Mouse (Mus musculus) CH12.LX (cell line): Measurements from ENCODE around the gene Ppp1r9b. TPM values are rescaled to one million over a fixed set of nuclear protein-coding genes. Genes with fewer than 3 reads are reported as not detected.

Experiments
- DNase-seq: peaks from one replicate; pipeline ENCODE4 v3.0.0-alpha.2; 2013; ENCODE audit errors: extremely low read depth
- H3K27ac ChIP-seq: 2 replicates; pipeline ENCODE4 v1.5.1; 2012; ENCODE audit warnings: low read depth, mild to moderate bottlenecking, control low read depth, moderate library complexity; ENCODE audit not compliant: insufficient read depth
- H3K27me3 ChIP-seq: replicated peaks from 2 replicates; pipeline ENCODE3; 2012; ENCODE audit warnings: inconsistent platforms
- H3K36me3 ChIP-seq, 2 experiments: replicated peaks in 1 of 2; 2 replicates each; pipeline versions ENCODE3 to v1.6.1; 2012; ENCODE audit warnings: inconsistent platforms in 1 of 2, low read length in 1 of 2, mild to moderate bottlenecking in 1 of 2, mixed read lengths in 1 of 2, moderate library complexity in 1 of 2; ENCODE audit not compliant: control insufficient read depth in 1 of 2, insufficient read depth in 1 of 2
- H3K4me1 ChIP-seq, 2 experiments: 2 replicates each; pipeline ENCODE4 v1.6.1; 2012; ENCODE audit warnings: inconsistent platforms in 1 of 2, moderate library complexity in 1 of 2; ENCODE audit not compliant: insufficient read depth in 2 of 2, control insufficient read depth in 1 of 2
- H3K4me2 ChIP-seq: 2 replicates; pipeline ENCODE4 v1.6.1; 2012; ENCODE audit warnings: low read depth, mild to moderate bottlenecking, control low read depth; ENCODE audit not compliant: poor library complexity, insufficient read depth, severe bottlenecking
- H3K4me3 ChIP-seq, 3 experiments: fragments of 150-350 bp in 1 of 3; sonication (generic) in 1 of 3; replicated peaks in 1 of 3; 2 replicates each; pipeline versions ENCODE3 to v1.5.1; 2011 to 2012; ENCODE audit warnings: low read depth in 2 of 3, low read length in 2 of 3, mild to moderate bottlenecking in 2 of 3, moderate library complexity in 2 of 3, control low read depth in 1 of 3, improper control_type of control experiment in 1 of 3, inconsistent platforms in 1 of 3, mixed read lengths in 1 of 3; ENCODE audit not compliant: poor library complexity in 1 of 3
- H3K79me2 ChIP-seq: replicated peaks from 2 replicates; pipeline ENCODE4 v1.6.1; 2012; ENCODE audit warnings: mild to moderate bottlenecking, moderate library complexity; ENCODE audit not compliant: control insufficient read depth, poor library complexity, insufficient read depth, severe bottlenecking; ENCODE audit errors: extremely low read depth
- H3K9ac ChIP-seq: 2 replicates; pipeline ENCODE4 v1.6.1; 2012; ENCODE audit warnings: low read depth, mild to moderate bottlenecking, control low read depth, moderate library complexity; ENCODE audit not compliant: insufficient read depth
- H3K9me3 ChIP-seq: replicated peaks from 2 replicates; pipeline ENCODE3; 2012; ENCODE audit warnings: low read length, inconsistent platforms, mixed read lengths
- E2F4 ChIP-seq: IDR thresholded peaks from 2 replicates; pipeline ENCODE4 v1.6.1; 2011; ENCODE audit warnings: low read depth, low read length, improper control_type of control experiment; ENCODE audit not compliant: insufficient replicate concordance
- ELF1 ChIP-seq: IDR thresholded peaks from 2 replicates; pipeline ENCODE4 v1.6.1; 2014; ENCODE audit warnings: low read depth, mild to moderate bottlenecking, inconsistent platforms, low read length, improper control_type of control experiment
- EP300 ChIP-seq: IDR thresholded peaks from 2 replicates; pipeline ENCODE4 v1.6.1; 2011; ENCODE audit warnings: low read length, improper control_type of control experiment
- IRF4 ChIP-seq: IDR thresholded peaks from 2 replicates; pipeline ENCODE4 v1.6.1; 2014; ENCODE audit warnings: low read depth, mild to moderate bottlenecking, inconsistent platforms, low read length, improper control_type of control experiment
- JUND ChIP-seq: conservative IDR thresholded peaks from 2 replicates; pipeline ENCODE4 v1.6.1; 2011; ENCODE audit warnings: low read depth, low read length, improper control_type of control experiment
- MAZ ChIP-seq: IDR thresholded peaks from 2 replicates; pipeline ENCODE4 v1.6.1; 2012; ENCODE audit warnings: low read depth, mild to moderate bottlenecking, inconsistent platforms, low read length, improper control_type of control experiment, moderate library complexity
- MEF2A ChIP-seq: IDR thresholded peaks from 2 replicates; pipeline ENCODE4 v1.6.1; 2014; ENCODE audit warnings: low read depth, mild to moderate bottlenecking, inconsistent platforms, low read length, improper control_type of control experiment, borderline replicate concordance
- MYC ChIP-seq: IDR thresholded peaks from 2 replicates; pipeline ENCODE4 v1.6.1; 2011; ENCODE audit warnings: low read depth, mild to moderate bottlenecking, improper control_type of control experiment, low read length
- NELFE ChIP-seq: IDR thresholded peaks from 2 replicates; pipeline ENCODE4 v1.6.1; 2011; ENCODE audit warnings: low read depth, low read length, improper control_type of control experiment
- POLR2A ChIP-seq: IDR thresholded peaks from 2 replicates; pipeline ENCODE4 v1.6.1; 2011; ENCODE audit warnings: low read depth, mild to moderate bottlenecking, improper control_type of control experiment, low read length
- POLR2AphosphoS2 ChIP-seq: IDR thresholded peaks from 2 replicates; pipeline ENCODE4 v1.6.1; 2011; ENCODE audit warnings: low read depth, low read length, improper control_type of control experiment
- RAD21 ChIP-seq: IDR thresholded peaks from 2 replicates; pipeline ENCODE4 v1.6.1; 2011; ENCODE audit warnings: low read depth, mild to moderate bottlenecking, low read length, improper control_type of control experiment, moderate library complexity
- SMC3 ChIP-seq: IDR thresholded peaks from 2 replicates; pipeline ENCODE4 v1.6.1; 2011; ENCODE audit warnings: low read depth, low read length, improper control_type of control experiment
- TCF12 ChIP-seq: IDR thresholded peaks from 2 replicates; pipeline ENCODE4 v1.6.1; 2014; ENCODE audit warnings: low read depth, mild to moderate bottlenecking, inconsistent platforms, low read length, improper control_type of control experiment
- USF1 ChIP-seq: IDR thresholded peaks from 2 replicates; pipeline ENCODE4 v1.6.1; 2014; ENCODE audit warnings: low read depth, mild to moderate bottlenecking, inconsistent platforms, low read length, improper control_type of control experiment
- ZMIZ1 ChIP-seq: IDR thresholded peaks from 2 replicates; pipeline ENCODE4 v1.6.1; 2012; ENCODE audit warnings: low read depth, mild to moderate bottlenecking, inconsistent platforms, low read length, improper control_type of control experiment
- ZNF384 ChIP-seq: IDR thresholded peaks from 2 replicates; pipeline ENCODE4 v1.6.1; 2012; ENCODE audit warnings: low read depth, low read length, improper control_type of control experiment, inconsistent platforms
- dilution Hi-C: fragments of 300-500 bp; cut with MboI; formaldehyde crosslinking; loops from 2 replicates; pipeline ENCODE4 v1.14.3; 2020; ENCODE audit warnings: low sequenced_read_pairs; ENCODE audit not compliant: extremely low pct_unique_long_range_greater_than_20kb, extremely low pct_ligation_motif_present
- in situ Hi-C: fragments of 300-500 bp; cut with MboI; formaldehyde crosslinking; loops from 3 replicates; pipeline ENCODE4 v1.14.3; 2019; ENCODE audit warnings: low sequenced_read_pairs, low pct_ligation_motif_present, low pct_unique_long_range_greater_than_20kb, mixed read lengths
- polyA plus RNA-seq: library from polyadenylated mRNA; unstranded; fragments of >175 nt; gene quantifications from 2 replicates; pipeline ENCODE4 v1.2.1, GENCODE M21; 2012; ENCODE audit warnings: low read depth; ENCODE audit not compliant: insufficient read length
- total RNA-seq, 2 experiments: library from RNA; depleted of rRNA; stranded (reverse); fragments of 300-350 nt in 1 of 2; fragments of >200 nt in 1 of 2; gene quantifications; 2 replicates each; pipeline ENCODE4 v1.2.3; 2012 to 2014

Gene Ppp1r9b
- total and polyA plus RNA-seq, 3 experiments, result 7.8 to 21.8 (median 21.2) TPM

- Histone ChIP-seq H3K4me1 (peaks cover 8 to 30% of the 10 kb centered on the region in 2 experiments), H3K27me3 (no peaks in the 10 kb centered on the region), H3K27ac (no peak overlapping the region), H3K9me3 (no peaks in the 10 kb centered on the region), H3K36me3 (peaks cover 41 to 84% of the 10 kb centered on the region in 2 experiments), H3K4me3 (no peak overlapping the region), H3K4me2 (no peak overlapping the region), H3K79me2 (no peaks in the 10 kb centered on the region), H3K9ac (no peak overlapping the region)
- DNase-seq, result no peak
- dilution Hi-C loops (no loop called here), in situ Hi-C loops (no loop called here)
- no peak for TF ChIP-seq ZNF384
- TF ChIP-seq MYC, result no peak
- TF ChIP-seq MAZ, result no peak
- no peak for TF ChIP-seq SMC3
- TF ChIP-seq RAD21, result no peak
- no peak for TF ChIP-seq ZMIZ1
- no peak for TF ChIP-seq MEF2A
- TF ChIP-seq TCF12, result no peak
- no peak for TF ChIP-seq USF1
- TF ChIP-seq POLR2A, result no peak
- TF ChIP-seq IRF4, result no peak
- no peak for TF ChIP-seq E2F4
- TF ChIP-seq NELFE, result no peak
- no peak for TF ChIP-seq EP300
- no peak for TF ChIP-seq ELF1
- no peak for TF ChIP-seq POLR2AphosphoS2
- TF ChIP-seq JUND, result no peak
Measured at GRCm38 (mm10) chr11:95001584-95002347, 10.9 kb downstream of the Ppp1r9b start.

- Histone ChIP-seq H3K9me3 (no peaks in the 10 kb centered on the region), H3K27me3 (peaks cover 2% of the 10 kb centered on the region), H3K79me2 (no peaks in the 10 kb centered on the region), H3K4me2 (no peak overlapping the region), H3K4me1 (peaks cover 8 to 35% of the 10 kb centered on the region in 2 experiments), H3K27ac (no peak overlapping the region), H3K4me3 (no peak overlapping the region), H3K9ac (no peak overlapping the region), H3K36me3 (peaks cover 34 to 76% of the 10 kb centered on the region in 2 experiments)
- TF ChIP-seq EP300 (no peak), MYC (no peak)
- DNase-seq, result no peak
- in situ Hi-C loops, result no loop called here
- dilution Hi-C loops, result no loop called here
Measured at GRCm38 (mm10) chr11:95002705-95003104, 11.9 kb downstream of the Ppp1r9b start.
